Mouse (Mus musculus): ENCODE measurements around the gene Mapk9.

The Mapk9 gene

GRCm38 (mm10) chr11:49840666-49841065 is 5.9 kb upstream of the Mapk9 start:
- no peak for DNase-seq (ENCODE audit: low read depth, low spot score)

- DNase-seq (ENCODE audit: low read depth, low spot score): no peak
Measured at GRCm38 (mm10) chr11:49841886-49842285, 4.7 kb upstream of the Mapk9 start.

GRCm38 (mm10) chr11:49842718-49843117 is 3.8 kb upstream of the Mapk9 start:
- DNase-seq (ENCODE audit: low read depth, low spot score): no peak

GRCm38 (mm10) chr11:49844311-49844710 is 2.2 kb upstream of the Mapk9 start:
- no peak for DNase-seq (ENCODE audit: low read depth, low spot score)

- peak; percentile 65 for DNase-seq (ENCODE audit: low read depth, low spot score)
Measured at GRCm38 (mm10) chr11:49844969-49845368, 1.6 kb upstream of the Mapk9 start.

GRCm38 (mm10) chr11:49845958-49846357 is 593 bp upstream of the Mapk9 start:
- DNase-seq (ENCODE audit: low read depth, low spot score): no peak

GRCm38 (mm10) chr11:49847071-49847810 is 690 bp downstream of the Mapk9 start:
- DNase-seq (ENCODE audit: low read depth, low spot score): peak; percentile 59

- no peak for DNase-seq (ENCODE audit: low read depth, low spot score)
Measured at GRCm38 (mm10) chr11:49847811-49848078, 1.2 kb downstream of the Mapk9 start.

GRCm38 (mm10) chr11:49848080-49848815 is 1.7 kb downstream of the Mapk9 start:
- peak; percentile 12 for DNase-seq (ENCODE audit: low read depth, low spot score)

GRCm38 (mm10) chr11:49850331-49850730 is 3.8 kb downstream of the Mapk9 start:
- DNase-seq (ENCODE audit: low read depth, low spot score): no peak

GRCm38 (mm10) chr11:49855144-49855543 is 8.6 kb downstream of the Mapk9 start:
- peak; percentile 69 for DNase-seq (ENCODE audit: low read depth, low spot score)

- no peak for DNase-seq (ENCODE audit: low read depth, low spot score)
Measured at GRCm38 (mm10) chr11:49861139-49861538, 14.6 kb downstream of the Mapk9 start.

GRCm38 (mm10) chr11:49863926-49864325 is 17.4 kb downstream of the Mapk9 start:
- no peak for DNase-seq (ENCODE audit: low read depth, low spot score)

GRCm38 (mm10) chr11:49867320-49867719 is 20.8 kb downstream of the Mapk9 start:
- DNase-seq (ENCODE audit: low read depth, low spot score): no peak

GRCm38 (mm10) chr11:49869762-49870161 is 23.2 kb downstream of the Mapk9 start:
- DNase-seq (ENCODE audit: low read depth, low spot score): peak; percentile 53

- DNase-seq (ENCODE audit: low read depth, low spot score): peak; percentile 26
Measured at GRCm38 (mm10) chr11:49871914-49872313, 25.4 kb downstream of the Mapk9 start.

- no peak for DNase-seq (ENCODE audit: low read depth, low spot score)
Measured at GRCm38 (mm10) chr11:49872779-49873178, 26.2 kb downstream of the Mapk9 start.

- DNase-seq (ENCODE audit: low read depth, low spot score): no peak
Measured at GRCm38 (mm10) chr11:49876948-49877817, 30.6 kb downstream of the Mapk9 start.

- DNase-seq (ENCODE audit: low read depth, low spot score): no peak
Measured at GRCm38 (mm10) chr11:49879950-49880642, 33.5 kb downstream of the Mapk9 start.

GRCm38 (mm10) chr11:49883394-49883793 is 36.8 kb downstream of the Mapk9 start:
- DNase-seq (ENCODE audit: low read depth, low spot score): no peak

GRCm38 (mm10) chr11:49888469-49888868 is 41.9 kb downstream of the Mapk9 start:
- DNase-seq (ENCODE audit: low read depth, low spot score): no peak

- DNase-seq (ENCODE audit: low read depth, low spot score): no peak
Measured at GRCm38 (mm10) chr11:49891993-49892392, 45.4 kb downstream of the Mapk9 start.

Measured in CD4-positive helper T cell, adult 2 months (primary cell).